Mouse (Mus musculus) myocyte (in vitro differentiated cells): Measurements from ENCODE around the gene Sfswap. TPM values are rescaled to one million over a fixed set of nuclear protein-coding genes. Genes with fewer than 3 reads are reported as not detected.
A peak's percentile ranks its signal among the peaks of the same experiment; 100 is the strongest.

Experiments used
- H3K27me3 ChIP-seq: one replicate; pipeline ENCODE4 v1.6.1; 2011; ENCODE audit not compliant: control insufficient read depth, insufficient read depth, insufficient read length
- H3K36me3 ChIP-seq: one replicate; pipeline ENCODE4 v1.6.1; 2011; ENCODE audit not compliant: control insufficient read depth, insufficient read depth
- H3K4me2 ChIP-seq: one replicate; pipeline ENCODE4 v1.6.1; 2011; ENCODE audit warnings: low read depth, control low read depth
- H3K4me3 ChIP-seq: one replicate; pipeline ENCODE4 v1.5.1; 2011; ENCODE audit warnings: mild to moderate bottlenecking, control low read depth, moderate library complexity
- H3K79me2 ChIP-seq: one replicate; pipeline ENCODE4 v1.6.1; 2011; ENCODE audit not compliant: control insufficient read depth, insufficient read depth
- H3ac ChIP-seq: one replicate; pipeline ENCODE4 v1.6.1; 2011; ENCODE audit not compliant: control insufficient read depth, insufficient read length
- CEBPB ChIP-seq: IDR thresholded peaks from 2 replicates; pipeline ENCODE4 v1.6.1; 2011; ENCODE audit warnings: mild to moderate bottlenecking, moderate library complexity; ENCODE audit not compliant: poor library complexity, insufficient read depth, severe bottlenecking
- E2F4 ChIP-seq: IDR thresholded peaks from one replicate; pipeline ENCODE4 v1.6.1; 2011; ENCODE audit warnings: mild to moderate bottlenecking, control low read depth, moderate library complexity; ENCODE audit not compliant: insufficient read depth
- MAX ChIP-seq: IDR thresholded peaks from one replicate; pipeline ENCODE4 v1.6.1; 2011; ENCODE audit warnings: low read depth, mild to moderate bottlenecking, control low read depth
- MYOD1 ChIP-seq, 3 experiments: IDR thresholded peaks; one replicate each; pipeline ENCODE4 v1.6.1; 2011; ENCODE audit warnings: control low read depth in 2 of 3, low read depth in 2 of 3, mild to moderate bottlenecking in 2 of 3, moderate library complexity in 1 of 3; ENCODE audit not compliant: insufficient read length in 2 of 3, control insufficient read depth in 1 of 3
- MYOG ChIP-seq, 3 experiments: IDR thresholded peaks; one replicate each; pipeline ENCODE4 v1.6.1; 2011; ENCODE audit warnings: control low read depth in 2 of 3, low read depth in 2 of 3, mild to moderate bottlenecking in 2 of 3; ENCODE audit not compliant: insufficient read length in 2 of 3, control insufficient read depth in 1 of 3, insufficient read depth in 1 of 3
- POLR2A ChIP-seq: IDR thresholded peaks from one replicate; pipeline ENCODE4 v1.6.1; 2011; ENCODE audit warnings: low read depth, mild to moderate bottlenecking, control low read depth, moderate library complexity; ENCODE audit not compliant: insufficient read length
- POLR2AphosphoS2 ChIP-seq: IDR thresholded peaks from one replicate; pipeline ENCODE4 v1.6.1; 2011; ENCODE audit warnings: low read depth, control low read depth; ENCODE audit not compliant: insufficient read length
- REST ChIP-seq: IDR thresholded peaks from one replicate; pipeline ENCODE4 v1.6.1; 2011; ENCODE audit warnings: mild to moderate bottlenecking, control low read depth, moderate library complexity; ENCODE audit not compliant: insufficient read depth, insufficient read length
- SRF ChIP-seq: IDR thresholded peaks from one replicate; pipeline ENCODE4 v1.6.1; 2011; ENCODE audit warnings: low read depth; ENCODE audit not compliant: control insufficient read depth, insufficient read length
- TCF12 ChIP-seq: IDR thresholded peaks from one replicate; pipeline ENCODE4 v1.6.1; 2011; ENCODE audit warnings: mild to moderate bottlenecking, control low read depth; ENCODE audit not compliant: poor library complexity, insufficient read depth, severe bottlenecking
- TCF3 ChIP-seq: IDR thresholded peaks from one replicate; pipeline ENCODE4 v1.6.1; 2011; ENCODE audit warnings: low read depth, control low read depth; ENCODE audit not compliant: insufficient read length
- USF1 ChIP-seq: IDR thresholded peaks from one replicate; pipeline ENCODE4 v1.6.1; 2011; ENCODE audit warnings: low read depth, mild to moderate bottlenecking, control low read depth, moderate library complexity
- polyA plus RNA-seq: library from polyadenylated mRNA; unstranded; fragments of >200 nt; fragmentation: generic; extraction: Trizol; gene quantifications from one replicate; pipeline ENCODE4 v1.2.1, GENCODE M21; 2012; ENCODE audit warnings: missing spikeins

Gene Sfswap
- polyA plus RNA-seq, 1 experiment = 27.8 TPM

GRCm38 (mm10) chr5:129518180-129518579 is 17.2 kb downstream of the Sfswap start:
- no peak overlapping the region for H3K4me3 ChIP-seq
- peaks cover 55% of the 10 kb centered on the region for H3K36me3 ChIP-seq
- H3K4me2 ChIP-seq = peak overlapping the region; percentile 59
- TF ChIP-seq USF1 (no peak), MYOG (IDR thresholded peaks at IDR 0.05; ENCODE audit: control insufficient read depth in 1 of 3, insufficient read depth in 1 of 3, insufficient read length in 2 of 3, low read depth in 2 of 3) (no peak), POLR2A (no peak), MAX (no peak), MYOD1 (IDR thresholded peaks at IDR 0.05; ENCODE audit: control insufficient read depth in 1 of 3, insufficient read length in 2 of 3, low read depth in 2 of 3) (no peak), E2F4 (no peak), TCF12 (no peak), TCF3 (no peak), CEBPB (no peak), POLR2AphosphoS2 (no peak), REST (no peak), SRF (no peak)
- H3ac ChIP-seq = no peak overlapping the region
- H3K79me2 ChIP-seq = peaks cover 15% of the 10 kb centered on the region
- no peaks in the 10 kb centered on the region for H3K27me3 ChIP-seq

- Histone ChIP-seq H3K79me2 (peaks cover 16% of the 10 kb centered on the region), H3ac (no peak overlapping the region), H3K4me2 (no peak overlapping the region), H3K36me3 (peaks cover 51% of the 10 kb centered on the region), H3K4me3 (no peak overlapping the region), H3K27me3 (no peaks in the 10 kb centered on the region)
- TF ChIP-seq SRF (no peak), MYOD1 (IDR thresholded peaks at IDR 0.05; ENCODE audit: control insufficient read depth in 1 of 3, insufficient read length in 2 of 3, low read depth in 2 of 3) (no peak), TCF12 (no peak), USF1 (no peak), CEBPB (no peak), REST (no peak), TCF3 (no peak), E2F4 (no peak), POLR2A (no peak), MYOG (IDR thresholded peaks at IDR 0.05; ENCODE audit: control insufficient read depth in 1 of 3, insufficient read depth in 1 of 3, insufficient read length in 2 of 3, low read depth in 2 of 3) (no peak)
Measured at GRCm38 (mm10) chr5:129518786-129519185, 17.8 kb downstream of the Sfswap start.

- Histone ChIP-seq H3ac (no peak overlapping the region), H3K4me2 (no peak overlapping the region), H3K27me3 (no peaks in the 10 kb centered on the region), H3K79me2 (peaks cover 24% of the 10 kb centered on the region), H3K4me3 (no peak overlapping the region), H3K36me3 (peaks cover 52% of the 10 kb centered on the region)
- TF ChIP-seq USF1 (no peak), MAX (no peak), MYOD1 (IDR thresholded peaks at IDR 0.05; ENCODE audit: control insufficient read depth in 1 of 3, insufficient read length in 2 of 3, low read depth in 2 of 3) (no peak), E2F4 (no peak), POLR2A (no peak), SRF (no peak), MYOG (IDR thresholded peaks at IDR 0.05; ENCODE audit: control insufficient read depth in 1 of 3, insufficient read depth in 1 of 3, insufficient read length in 2 of 3, low read depth in 2 of 3) (no peak), POLR2AphosphoS2 (no peak), TCF12 (no peak), TCF3 (no peak), REST (no peak), CEBPB (no peak)
Measured at GRCm38 (mm10) chr5:129519591-129519990, 18.6 kb downstream of the Sfswap start.

- Histone ChIP-seq H3K4me2 (no peak overlapping the region), H3K36me3 (peaks cover 50% of the 10 kb centered on the region), H3ac (no peak overlapping the region), H3K27me3 (no peaks in the 10 kb centered on the region), H3K4me3 (no peak overlapping the region), H3K79me2 (peaks cover 39% of the 10 kb centered on the region)
- TF ChIP-seq MYOG (IDR thresholded peaks at IDR 0.05; ENCODE audit: control insufficient read depth in 1 of 3, insufficient read depth in 1 of 3, insufficient read length in 2 of 3, low read depth in 2 of 3) (no peak), POLR2AphosphoS2 (no peak), E2F4 (no peak), TCF12 (no peak), CEBPB (no peak), REST (no peak), SRF (no peak), USF1 (no peak), MYOD1 (IDR thresholded peaks at IDR 0.05; ENCODE audit: control insufficient read depth in 1 of 3, insufficient read length in 2 of 3, low read depth in 2 of 3) (no peak), MAX (no peak), TCF3 (no peak), POLR2A (no peak)
Measured at GRCm38 (mm10) chr5:129521501-129521900, 20.5 kb downstream of the Sfswap start.
